Mouse (Mus musculus): ENCODE measurements around the gene Gpr107. TPM values are rescaled to one million over a fixed set of nuclear protein-coding genes. Genes with fewer than 3 reads are reported as not detected.
"Not testable (repeated sequence)": the region's sequence is repeated elsewhere in the genome, so short reads cannot be mapped to it uniquely, and the experiment has no call there.

Gene Gpr107
- total RNA-seq, 2 experiments from 2014 or later, result 39.2 to 41.7 TPM

GRCm38 (mm10) chr2:31143768-31144695, 8.1 kb upstream of the Gpr107 start:
- intact Hi-C loops (cut with DNase I), result loop anchor here (5.0 kb wide), 2 partner anchors 42 to 57 kb away; no protein-coding TSS in a partner anchor
- no peak for DNase-seq

- no peak for DNase-seq
- intact Hi-C loops (cut with DNase I), result loop anchor here (5.0 kb wide), 2 partner anchors 43 to 58 kb away; no protein-coding TSS in a partner anchor
These were observed 7.2 kb upstream of the Gpr107 start for GRCm38 (mm10) chr2:31144901-31145300.

- no peak for DNase-seq
- intact Hi-C loops (cut with DNase I), result no loop called here
These were observed 5.1 kb upstream of the Gpr107 start for GRCm38 (mm10) chr2:31147054-31147453.

DNA sequence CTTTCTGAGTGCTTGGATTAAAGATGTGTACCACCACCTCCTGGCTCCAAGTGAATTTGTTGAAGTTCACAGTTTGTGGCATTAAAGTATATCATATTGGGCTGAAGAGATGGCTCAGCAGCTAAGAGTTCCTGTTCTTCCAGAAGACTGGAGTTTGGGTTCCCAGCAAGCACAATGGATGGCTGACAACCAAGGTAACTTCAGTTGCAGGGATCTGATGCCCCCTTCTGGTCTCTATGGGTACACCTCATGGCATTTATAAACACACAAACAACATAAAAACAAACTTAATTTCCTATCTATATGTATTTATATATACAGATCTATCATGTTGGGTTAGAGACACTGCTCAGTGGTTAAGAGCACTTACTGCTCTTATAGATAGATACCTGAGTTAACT, 1.4 kb upstream of the Gpr107 start:
- DNase-seq, result no peak
- intact Hi-C loops (cut with DNase I), result loop anchor here (2.0 kb wide), 1 partner anchor 126 kb away; no protein-coding TSS in a partner anchor

DNA sequence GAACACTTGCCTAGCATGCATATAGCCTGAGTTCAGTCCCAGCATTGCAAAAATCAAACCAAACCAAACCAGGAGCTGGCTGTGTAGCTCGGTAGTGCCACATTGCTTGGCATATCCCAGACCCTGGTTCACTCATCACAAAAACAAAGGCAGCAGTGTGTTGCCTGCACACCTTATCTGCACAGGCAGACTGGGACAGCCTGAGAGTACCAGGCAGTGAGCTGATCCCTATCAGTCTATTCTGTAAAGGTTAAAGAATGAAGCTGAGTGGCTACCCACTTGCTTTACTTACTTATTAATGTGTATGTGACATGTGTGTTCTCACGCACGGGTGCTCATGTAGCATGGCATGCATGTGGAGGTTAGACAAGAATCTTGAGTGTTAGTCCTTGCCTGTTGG, 4.7 kb downstream of the Gpr107 start:
- intact Hi-C loops (cut with DNase I), result no loop called here
- DNase-seq, result no peak

DNA sequence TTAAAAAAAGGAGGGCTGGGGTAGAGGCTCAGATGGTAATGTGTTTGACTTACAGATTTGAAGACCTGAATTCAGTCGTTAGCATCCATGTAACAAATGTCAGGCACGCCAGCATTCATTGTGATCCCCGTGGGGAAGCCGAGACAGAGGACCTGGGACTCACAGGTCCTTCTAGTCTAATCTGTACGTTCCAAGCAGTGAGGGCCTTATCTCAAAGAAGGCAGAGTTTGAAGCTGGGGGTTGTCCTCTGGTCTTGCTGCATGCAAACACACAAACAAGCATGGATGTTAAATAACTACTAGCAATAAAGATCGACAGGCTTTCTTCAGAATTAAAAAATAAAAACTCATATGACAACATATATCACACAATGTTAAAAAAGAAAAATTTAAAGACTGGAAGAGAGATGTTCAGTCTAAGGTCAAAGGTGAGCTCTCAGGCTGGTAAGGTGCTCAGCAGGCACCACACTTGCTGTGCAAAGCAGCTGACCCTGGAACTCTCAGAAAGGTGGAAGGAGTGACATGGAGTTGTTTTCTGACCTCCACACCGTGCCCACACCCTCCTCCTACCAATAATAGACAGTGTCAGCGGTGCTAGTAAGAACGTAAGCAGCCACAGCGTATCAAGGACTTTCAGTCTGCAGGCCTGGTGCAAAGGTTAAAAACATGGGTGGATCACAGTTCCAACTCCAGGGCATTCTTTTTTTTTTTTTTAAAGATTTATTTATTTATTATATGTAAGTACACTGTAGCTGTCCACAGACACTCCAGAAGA, 8.2 kb downstream of the Gpr107 start:
- intact Hi-C loops (cut with DNase I), result no loop called here

DNA sequence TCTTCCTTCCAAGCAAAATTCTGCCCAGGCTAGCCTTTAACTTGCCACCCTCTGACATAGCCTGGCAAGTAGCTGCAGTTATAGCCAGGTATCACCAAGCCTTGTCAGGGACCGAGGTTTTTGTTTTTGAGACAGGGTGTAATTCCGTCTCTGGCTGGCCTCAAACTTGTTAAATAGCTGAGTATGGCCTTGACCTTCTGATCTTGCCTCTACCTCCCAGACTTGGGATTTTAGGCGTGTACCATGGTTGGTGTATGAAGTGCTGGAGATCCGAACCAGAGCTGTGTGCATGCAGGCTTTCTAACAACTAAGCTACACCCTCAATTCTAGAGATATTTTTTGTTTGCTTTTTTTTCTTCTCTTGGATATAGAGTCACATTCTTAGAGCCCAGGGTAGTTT, 9.5 kb downstream of the Gpr107 start:
- DNase-seq, result no peak
- intact Hi-C loops (cut with DNase I), result no loop called here

More for the DNA sequence above, 8.2 kb downstream of the Gpr107 start:
- no peak for DNase-seq

- intact Hi-C loops (cut with DNase I), result no loop called here
- no peak for DNase-seq
These were observed 11.4 kb downstream of the Gpr107 start for GRCm38 (mm10) chr2:31163361-31164118.

DNA sequence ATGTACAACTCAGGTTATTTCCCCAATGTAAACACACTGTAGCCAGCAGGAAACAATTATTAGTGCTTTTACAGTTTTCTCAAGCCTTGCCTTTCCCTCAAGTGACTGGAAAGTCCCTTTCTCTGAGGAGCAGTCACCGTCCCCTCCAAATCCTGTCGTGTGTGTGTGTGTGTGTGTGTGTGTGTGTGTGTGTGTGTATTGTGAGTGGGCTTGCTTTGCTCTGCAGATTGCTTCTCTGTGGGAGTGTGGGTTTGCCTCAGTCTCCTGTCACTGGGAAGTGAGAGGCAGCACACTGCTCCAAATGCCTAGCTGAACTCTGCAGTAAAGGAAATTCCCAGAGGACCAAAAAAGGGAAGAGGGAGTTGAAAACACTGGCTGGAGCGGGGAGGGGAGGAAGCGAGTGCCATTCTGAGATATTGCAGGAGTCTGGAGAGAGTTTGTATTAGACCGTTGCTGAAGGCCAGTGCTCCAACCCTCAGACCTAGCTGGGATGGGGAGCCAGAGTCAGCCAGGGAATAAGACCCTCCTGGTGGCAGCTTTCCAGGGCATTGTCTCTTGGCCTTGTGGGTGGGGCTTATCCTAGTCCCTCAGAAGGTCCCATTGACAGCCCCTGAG, 12.8 kb downstream of the Gpr107 start:
- intact Hi-C loops (cut with DNase I), result no loop called here
- DNase-seq, result peak; percentile 61 to 67

DNA sequence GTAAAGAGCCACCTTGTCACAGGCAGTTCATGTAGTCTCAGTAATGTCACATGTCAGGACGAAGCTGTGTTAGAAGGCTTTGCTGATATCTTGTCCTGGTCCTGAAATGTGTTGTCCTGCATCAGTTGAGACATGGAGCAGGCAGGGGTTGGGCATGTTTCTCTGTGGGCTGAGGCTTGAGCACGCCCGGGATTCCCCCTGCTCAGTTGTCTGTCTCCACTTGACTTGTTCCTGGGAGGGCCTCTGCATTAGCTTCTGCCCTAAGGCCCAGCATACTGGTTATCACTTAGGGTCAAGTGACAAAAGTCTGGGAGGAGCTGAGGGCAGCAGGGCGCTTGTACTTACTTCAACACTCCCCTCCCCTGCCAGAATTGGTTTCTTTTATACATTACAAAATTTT, 13.4 kb downstream of the Gpr107 start:
- DNase-seq, result no peak
- intact Hi-C loops (cut with DNase I), result no loop called here

DNA sequence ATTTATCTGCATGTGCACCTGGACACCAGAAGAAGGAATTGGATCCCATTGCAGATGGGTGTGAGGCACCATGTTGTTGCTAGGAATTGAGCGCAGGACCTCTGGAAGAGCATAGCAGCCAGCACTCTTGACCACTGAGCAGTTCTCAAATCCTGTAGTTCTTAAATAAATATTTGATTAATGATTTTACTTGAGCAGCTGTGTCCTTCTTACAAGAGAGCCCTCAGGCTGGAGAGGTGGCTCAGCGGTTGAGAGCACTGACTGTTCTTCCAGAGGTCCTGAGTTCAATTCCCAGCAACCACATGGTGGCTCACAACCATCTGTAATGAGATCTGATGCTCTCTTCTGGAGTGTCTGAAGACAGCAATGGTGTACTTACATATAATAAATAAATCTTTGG, 15.5 kb downstream of the Gpr107 start:
- DNase-seq; intact Hi-C loops (cut with DNase I): not testable (repeated sequence)

- DNase-seq, result peak; percentile 28 to 40
- intact Hi-C loops (cut with DNase I), result no loop called here
These were observed 16.9 kb downstream of the Gpr107 start for GRCm38 (mm10) chr2:31169001-31169400.

DNA sequence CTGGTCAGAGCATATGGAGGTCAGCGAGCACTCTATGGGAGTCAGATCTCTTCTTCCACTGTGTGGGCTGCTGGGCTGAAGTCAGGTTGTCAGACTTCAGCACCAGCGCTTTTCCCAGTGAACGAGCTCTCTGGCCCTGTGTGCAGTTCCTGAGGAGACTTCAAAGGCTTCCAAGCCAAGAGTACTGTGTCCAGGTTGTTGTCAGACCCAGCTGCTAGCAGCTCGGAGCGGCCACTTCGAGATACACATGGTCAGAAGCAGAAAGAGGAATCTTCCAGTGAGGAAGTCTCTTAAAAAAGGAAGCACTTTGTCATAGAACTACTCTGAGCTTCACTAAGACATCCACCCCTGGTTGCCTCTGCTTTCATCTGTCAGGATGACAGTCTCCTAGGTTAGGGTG, 18.0 kb downstream of the Gpr107 start:
- no peak for DNase-seq
- intact Hi-C loops (cut with DNase I), result no loop called here

- DNase-seq, result peak in 1 of 2 experiments; percentile 32
- intact Hi-C loops (cut with DNase I), result no loop called here
These were observed 19.9 kb downstream of the Gpr107 start for GRCm38 (mm10) chr2:31172001-31172400.

- intact Hi-C loops (cut with DNase I), result no loop called here
These were observed 20.4 kb downstream of the Gpr107 start for GRCm38 (mm10) chr2:31172536-31172935.

GRCm38 (mm10) chr2:31173290-31173689, 21.2 kb downstream of the Gpr107 start:
- no peak for DNase-seq
- intact Hi-C loops (cut with DNase I), result no loop called here

More at GRCm38 (mm10) chr2:31172536-31172935, 20.4 kb downstream of the Gpr107 start:
- DNase-seq, result no peak

- peak in 1 of 2 experiments; percentile 39 for DNase-seq
- intact Hi-C loops (cut with DNase I), result not testable (repeated sequence)
These were observed 26.5 kb downstream of the Gpr107 start for GRCm38 (mm10) chr2:31178593-31178992.

GRCm38 (mm10) chr2:31179471-31179870, 27.4 kb downstream of the Gpr107 start:
- DNase-seq, result no peak
- intact Hi-C loops (cut with DNase I), result no loop called here

DNA sequence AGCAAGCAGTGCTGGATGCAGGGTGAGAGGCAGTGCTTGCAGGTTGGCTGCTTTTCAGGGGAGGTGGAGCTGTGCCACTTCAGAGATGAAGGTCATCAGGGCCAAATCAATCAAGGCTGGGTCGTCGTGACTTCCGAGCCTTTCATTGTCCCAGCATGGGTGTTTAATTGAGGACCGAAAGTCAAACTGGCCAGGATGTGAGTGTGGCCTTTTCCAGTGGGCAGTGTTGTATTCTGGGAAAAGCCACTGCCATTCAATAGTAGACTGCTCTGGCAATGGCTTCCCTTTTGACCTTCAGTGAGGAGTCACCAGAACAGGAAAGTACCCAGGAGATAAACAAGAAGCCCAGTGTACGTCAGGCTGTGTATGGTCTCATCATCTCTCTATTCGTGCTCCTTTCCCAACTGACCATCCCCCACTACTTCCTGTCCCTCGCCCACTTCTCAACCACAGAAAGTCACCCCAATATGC, 28.0 kb downstream of the Gpr107 start:
- intact Hi-C loops (cut with DNase I), result loop anchor here (5.0 kb wide), 1 partner anchor 153 kb away; no protein-coding TSS in a partner anchor
- no peak for DNase-seq
